Mouse (Mus musculus) heart, embryonic 11.5 days (tissue): ENCODE data around the gene Mpo. TPM values are rescaled to one million over a fixed set of nuclear protein-coding genes. Genes with fewer than 3 reads are reported as not detected.
A peak's percentile ranks its signal among the peaks of the same experiment; 100 is the strongest.

ENCODE experiments used
- ATAC-seq: fragments of 200-750 bp; cut with Nextera tagmentation; replicated peaks from 2 replicates; pipeline ENCODE4 v1.8.0; 2017; ENCODE audit warnings: moderate library complexity; ENCODE audit not compliant: insufficient number of reproducible peaks, low FRiP score, low TSS enrichment
- H3K27ac ChIP-seq: fragments of 300-500 bp; sonication (generic); 2 replicates; pipeline ENCODE4 v1.5.1; 2014; ENCODE audit warnings: mild to moderate bottlenecking, low read depth, low read length
- H3K27me3 ChIP-seq: fragments of 300-500 bp; sonication (generic); 2 replicates; pipeline ENCODE4 v1.6.1; 2014; ENCODE audit warnings: mild to moderate bottlenecking, low read length, mixed read lengths; ENCODE audit not compliant: control insufficient read depth, insufficient read depth
- H3K36me3 ChIP-seq: fragments of 300-500 bp; sonication (generic); 2 replicates; pipeline ENCODE4 v1.6.1; 2014; ENCODE audit warnings: mild to moderate bottlenecking, low read length, moderate library complexity, mixed read lengths; ENCODE audit not compliant: control insufficient read depth, insufficient read depth
- H3K4me1 ChIP-seq: fragments of 300-500 bp; sonication (generic); 2 replicates; pipeline ENCODE4 v1.6.1; 2014; ENCODE audit warnings: low read length; ENCODE audit not compliant: control insufficient read depth, insufficient read depth
- H3K4me2 ChIP-seq: fragments of 300-500 bp; sonication (generic); 2 replicates; pipeline ENCODE4 v1.6.1; 2014; ENCODE audit warnings: mild to moderate bottlenecking, moderate library complexity
- H3K4me3 ChIP-seq: fragments of 300-500 bp; sonication (generic); 2 replicates; pipeline ENCODE4 v1.5.1; 2014; ENCODE audit warnings: low read depth, low read length
- H3K9ac ChIP-seq: fragments of 300-500 bp; sonication (generic); 2 replicates; pipeline ENCODE4 v1.6.1; 2014; ENCODE audit warnings: mild to moderate bottlenecking, low read depth, low read length, moderate library complexity
- H3K9me3 ChIP-seq: fragments of 300-500 bp; sonication (generic); replicated peaks from 2 replicates; pipeline ENCODE4 v1.6.1; 2016; ENCODE audit warnings: low read length; ENCODE audit not compliant: control insufficient read depth
- WGBS: fragments of 180-500 bp; shearing (Covaris S2); extraction: QIAGEN DNeasy Blood & Tissue Kit; methylation state at CpG from one replicate; pipeline ENCODE4 v1.1.7; 2014; ENCODE audit not compliant: insufficient replicate concordance; 5-methylcytosine and 5-hydroxymethylcytosine counted together
- polyA plus RNA-seq: library from polyadenylated mRNA; unstranded; fragments of >200 nt; fragmentation: Nextera tagmentation; extraction: Ambion mirVana; gene quantifications from 2 replicates; pipeline ENCODE4 v1.2.1, GENCODE M21; 2014

Mpo gene
- polyA plus RNA-seq, 1 experiment from 2014 or later = 9.4 TPM

DNA sequence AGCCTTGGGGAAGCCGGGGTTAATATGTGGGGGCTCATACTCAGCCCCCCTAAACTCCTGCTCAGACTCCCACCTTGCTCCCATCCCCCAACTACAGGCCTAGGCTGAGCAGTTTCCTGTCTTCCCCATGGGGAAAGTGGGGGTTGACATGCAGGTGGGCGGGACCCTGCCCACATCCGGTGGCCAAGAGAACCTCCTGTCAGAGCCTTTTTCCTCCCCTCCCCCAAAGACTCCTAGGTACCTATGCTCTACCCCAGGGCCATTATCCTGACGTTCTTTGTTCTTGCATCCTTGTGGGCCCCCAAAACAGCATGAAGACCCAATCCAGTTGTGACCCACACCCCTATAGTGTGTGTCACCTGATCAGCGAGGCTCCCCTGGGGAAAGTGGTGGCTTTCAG is 38.8 kb upstream of the Mpo start:
- peaks cover 5% of the 10 kb centered on the region; the same call in 1 of the 2 replicates for H3K4me1 ChIP-seq
- H3K9ac ChIP-seq = no peak overlapping the region
- peak overlapping the region; percentile 71 for H3K27ac ChIP-seq
- H3K27me3 ChIP-seq = peaks cover 3% of the 10 kb centered on the region
- no peak for ATAC-seq
- H3K4me2 ChIP-seq = peak overlapping the region; percentile 36
- 54% methylated on average over 5 of the region's 5 CpGs for WGBS
- no peaks in the 10 kb centered on the region for H3K9me3 ChIP-seq
- H3K36me3 ChIP-seq = no peaks in the 10 kb centered on the region
- no peak overlapping the region for H3K4me3 ChIP-seq

DNA sequence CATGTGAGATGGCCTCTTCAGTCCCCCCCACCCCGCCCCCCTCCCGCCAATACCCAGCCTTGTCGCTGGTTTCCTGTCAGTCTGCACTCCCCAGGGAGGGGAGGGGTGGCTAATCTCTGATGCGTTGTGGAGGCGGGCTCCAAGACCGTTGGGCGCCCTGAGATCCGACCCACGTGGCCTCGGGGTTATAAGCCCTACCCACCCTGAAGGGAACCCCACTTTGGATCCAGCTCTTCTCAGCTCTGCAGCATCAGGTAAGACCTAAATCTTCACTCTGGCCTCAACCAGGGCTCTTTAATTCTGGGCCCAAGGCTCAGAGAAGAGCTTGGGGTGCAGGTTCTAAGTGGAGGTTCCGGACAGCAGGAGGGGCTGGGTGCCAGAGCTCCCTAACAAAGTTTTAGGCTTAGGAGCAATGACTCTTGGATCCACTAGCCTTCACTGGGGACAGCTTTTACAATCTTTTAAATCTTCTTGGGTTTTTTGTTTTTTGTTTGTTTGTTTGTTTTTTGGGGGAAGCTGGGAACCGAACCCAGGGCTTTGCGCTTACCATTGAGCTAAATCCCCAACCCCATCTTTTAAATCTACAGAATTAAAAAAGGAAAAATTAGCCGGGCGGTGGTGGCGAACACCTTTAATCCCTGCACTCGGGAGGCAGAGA is 37.9 kb upstream of the Mpo start:
- H3K9ac ChIP-seq = peak overlapping the region; percentile 68; the same call in 1 of the 2 replicates
- H3K4me3 ChIP-seq = peak overlapping the region; percentile 34
- peak overlapping the region; percentile 57 for H3K27ac ChIP-seq
- H3K27me3 ChIP-seq = peaks cover 12% of the 10 kb centered on the region
- no peaks in the 10 kb centered on the region for H3K36me3 ChIP-seq
- ATAC-seq = peak; percentile 84
- peaks cover 5% of the 10 kb centered on the region; the same call in 1 of the 2 replicates for H3K4me1 ChIP-seq
- no peaks in the 10 kb centered on the region for H3K9me3 ChIP-seq
- peak overlapping the region; percentile 36; the same call in 1 of the 2 replicates for H3K4me2 ChIP-seq
- 63% methylated on average over 17 of the region's 17 CpGs for WGBS

DNA sequence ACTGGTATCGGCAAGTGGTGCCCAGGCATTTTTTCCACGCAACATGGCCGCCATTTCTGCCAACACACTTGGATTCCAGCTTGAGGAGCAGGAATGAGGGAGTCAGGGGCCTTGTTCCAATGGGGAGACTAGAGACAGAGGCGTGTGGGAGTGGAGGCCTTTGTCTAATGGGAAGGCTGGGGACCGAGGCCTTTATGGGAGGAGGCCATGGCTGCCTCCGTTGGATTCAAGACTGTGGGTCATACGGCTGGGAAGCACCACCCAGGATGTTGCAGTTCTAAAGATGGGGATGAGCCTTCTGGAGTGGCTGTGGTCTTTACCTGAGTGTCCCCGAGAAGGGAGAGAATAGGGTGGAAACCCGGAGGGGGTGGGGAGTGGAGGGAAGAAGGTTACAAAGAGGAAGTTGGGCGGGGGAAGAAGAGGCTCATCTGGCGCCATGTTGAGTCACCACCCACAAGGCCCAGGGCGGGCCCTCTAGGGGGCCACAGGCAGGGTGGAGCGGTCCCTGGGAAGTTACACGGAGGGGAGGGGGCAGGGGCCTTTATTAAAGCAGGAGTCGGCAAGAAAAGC is 37.0 kb upstream of the Mpo start:
- Histone ChIP-seq H3K4me3 (peak overlapping the region; percentile 34), H3K9ac (peak overlapping the region; percentile 68; the same call in 1 of the 2 replicates), H3K4me1 (0 out of 2 replicates have a peak, but pooled peaks cover 5% of the 10 kb centered on the region), H3K36me3 (no peaks in the 10 kb centered on the region), H3K9me3 (no peaks in the 10 kb centered on the region), H3K27me3 (peaks cover 21% of the 10 kb centered on the region), H3K4me2 (peak overlapping the region; percentile 40; the same call in 1 of the 2 replicates), H3K27ac (peak overlapping the region; percentile 64; the same call in 1 of the 2 replicates)
- ATAC-seq = no peak; the same call in 1 of the 2 replicates
- 68% methylated on average over 15 of the region's 15 CpGs for WGBS

DNA sequence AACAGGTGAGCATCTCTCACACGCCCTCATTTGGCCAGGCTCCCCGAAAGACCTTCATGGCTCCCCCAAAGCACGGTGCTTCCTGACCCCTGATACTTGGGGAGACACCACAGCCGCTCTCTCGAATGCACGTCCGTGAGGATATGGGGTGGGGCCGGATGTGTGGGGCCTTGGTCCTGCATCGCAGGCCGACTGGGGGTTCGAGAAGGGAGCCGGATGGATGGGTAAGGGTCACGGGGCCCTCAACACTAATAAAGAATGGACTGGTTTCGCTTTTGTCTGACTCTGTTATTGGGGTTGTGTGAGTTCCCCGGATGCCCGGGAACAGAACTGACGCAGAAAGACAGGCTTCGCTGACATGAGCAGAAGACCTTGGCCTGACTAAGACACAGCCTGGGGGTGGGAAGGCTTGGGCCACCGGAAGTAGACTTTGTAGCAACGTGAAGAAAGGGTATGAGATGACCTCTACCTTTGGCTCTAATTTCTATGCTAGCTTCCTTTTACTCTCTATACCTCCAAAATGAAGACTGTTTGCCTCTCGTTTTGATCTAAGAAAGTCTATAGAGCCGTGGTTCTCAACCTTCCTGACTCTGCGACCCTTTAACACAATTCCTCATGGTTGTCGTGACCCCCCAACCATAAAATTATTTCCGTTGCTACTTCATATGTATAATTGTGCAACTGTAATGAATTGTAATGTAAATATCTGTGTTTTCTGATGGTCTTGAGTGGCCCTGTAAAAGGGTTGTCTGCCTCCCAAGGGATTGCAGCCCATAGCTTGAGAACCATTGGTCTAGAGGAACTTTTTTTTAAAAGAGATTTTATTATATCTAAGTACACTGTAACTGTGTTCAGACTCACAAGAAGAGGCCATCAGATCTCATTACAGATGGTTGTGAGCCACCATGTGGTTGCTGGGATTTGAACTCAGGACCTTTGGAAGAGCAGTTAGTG is 36.1 kb upstream of the Mpo start:
- H3K9me3 ChIP-seq = no peaks in the 10 kb centered on the region
- H3K4me2 ChIP-seq = peak overlapping the region; percentile 40
- peak overlapping the region; percentile 68; the same call in 1 of the 2 replicates for H3K9ac ChIP-seq
- H3K27ac ChIP-seq = peak overlapping the region; percentile 41; the same call in 1 of the 2 replicates
- H3K4me3 ChIP-seq = peak overlapping the region; percentile 34
- H3K36me3 ChIP-seq = no peaks in the 10 kb centered on the region
- H3K27me3 ChIP-seq = peaks cover 30% of the 10 kb centered on the region
- H3K4me1 ChIP-seq = 0 out of 2 replicates have a peak, but pooled peaks cover 5% of the 10 kb centered on the region
- no peak for ATAC-seq
- 76% methylated on average over 25 of the region's 25 CpGs for WGBS

DNA sequence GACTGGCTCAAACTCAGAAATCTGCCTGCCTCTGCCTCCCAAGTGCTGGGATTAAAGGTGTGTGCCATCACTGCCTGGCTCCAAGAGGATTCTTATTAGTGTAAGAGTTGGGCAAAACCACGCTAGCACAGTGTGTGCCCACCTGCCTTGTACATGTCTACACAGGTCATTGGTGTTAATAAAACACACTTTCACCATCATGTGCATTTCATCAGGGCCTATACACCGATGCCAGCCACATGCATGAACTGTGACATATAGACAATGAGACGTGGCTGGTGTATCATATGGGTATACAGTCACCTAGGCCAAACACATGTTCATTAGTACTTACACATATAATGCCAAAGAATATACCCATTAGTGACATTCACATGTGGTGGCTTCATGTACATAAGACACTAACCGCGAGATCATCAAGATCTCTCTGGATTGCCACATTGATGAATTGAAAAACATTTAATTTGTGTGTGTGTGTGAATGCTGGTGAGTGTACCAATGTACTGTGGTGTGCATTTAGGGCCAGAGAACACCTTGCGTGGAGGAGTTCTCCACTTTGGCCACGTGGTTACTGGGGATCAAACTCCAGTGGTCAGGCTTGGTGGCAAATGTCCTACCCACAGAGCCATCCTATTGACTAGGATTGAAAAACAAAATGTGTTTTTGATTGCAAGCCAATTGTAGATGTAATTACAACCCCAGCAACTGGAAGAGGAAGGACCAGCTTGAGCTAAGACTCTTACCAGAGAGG is 35.0 kb upstream of the Mpo start:
- no peak overlapping the region for H3K9ac ChIP-seq
- no peaks in the 10 kb centered on the region for H3K36me3 ChIP-seq
- WGBS = 71% methylated on average over 7 of the region's 7 CpGs
- no peak overlapping the region for H3K27ac ChIP-seq
- H3K4me3 ChIP-seq = no peak overlapping the region
- no peaks in the 10 kb centered on the region for H3K9me3 ChIP-seq
- H3K4me2 ChIP-seq = no peak overlapping the region
- 0 out of 2 replicates have a peak, but pooled peaks cover 5% of the 10 kb centered on the region for H3K4me1 ChIP-seq
- H3K27me3 ChIP-seq = peaks cover 41% of the 10 kb centered on the region
- ATAC-seq = no peak

GRCm38 (mm10) chr11:87758957-87759608 is 34.3 kb upstream of the Mpo start:
- Histone ChIP-seq H3K4me2 (no peak overlapping the region), H3K36me3 (no peaks in the 10 kb centered on the region), H3K9ac (no peak overlapping the region), H3K27me3 (peaks cover 48% of the 10 kb centered on the region), H3K4me1 (peaks cover 5% of the 10 kb centered on the region), H3K9me3 (no peaks in the 10 kb centered on the region), H3K4me3 (no peak overlapping the region), H3K27ac (no peak overlapping the region)
- WGBS = 66% methylated on average over 4 of the region's 4 CpGs
- ATAC-seq = no peak

DNA sequence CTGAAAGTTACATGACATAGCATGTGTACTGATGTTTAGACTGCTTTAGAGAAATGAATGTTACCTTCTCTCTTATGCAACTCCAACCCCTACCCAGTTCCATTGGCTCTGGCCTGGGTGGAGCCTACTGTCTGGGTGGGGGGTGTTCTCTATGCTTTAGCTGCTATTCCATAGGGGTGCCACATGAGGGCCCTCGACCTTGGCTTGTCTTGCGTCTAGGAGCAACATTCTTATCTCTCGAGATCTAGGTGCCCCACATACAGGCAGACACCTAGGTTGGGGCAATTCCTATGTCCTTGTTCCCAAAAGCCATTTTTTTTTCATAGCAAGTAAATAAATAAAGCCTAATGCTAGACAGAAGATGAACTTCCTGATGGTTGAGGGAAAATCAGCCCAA is 33.8 kb upstream of the Mpo start:
- WGBS = 4% methylated on average over 3 of the region's 3 CpGs
- no peak overlapping the region for H3K4me2 ChIP-seq
- peaks cover 54% of the 10 kb centered on the region for H3K27me3 ChIP-seq
- H3K9me3 ChIP-seq = no peaks in the 10 kb centered on the region
- no peaks in the 10 kb centered on the region for H3K36me3 ChIP-seq
- no peak overlapping the region for H3K9ac ChIP-seq
- H3K4me3 ChIP-seq = no peak overlapping the region
- peaks cover 7% of the 10 kb centered on the region for H3K4me1 ChIP-seq
- no peak overlapping the region for H3K27ac ChIP-seq
- no peak for ATAC-seq
